Mouse (Mus musculus) small intestine, adult 2 months (tissue): ENCODE data around the gene Cdkn2aipnl.

Experiments used
- CTCF ChIP-seq: fragments of 200-500 bp; IDR thresholded peaks from 2 replicates; pipeline ENCODE4 v1.5.1; 2012; ENCODE audit warnings: low read depth, mild to moderate bottlenecking, control low read depth, inconsistent platforms, low read length, moderate library complexity, mixed read lengths; ENCODE audit not compliant: insufficient replicate concordance, insufficient read length; ENCODE audit errors: extremely low read depth
- POLR2A ChIP-seq: fragments of 200-500 bp; IDR thresholded peaks from 2 replicates; pipeline ENCODE4 v1.6.1; 2012; ENCODE audit warnings: low read depth, mild to moderate bottlenecking, control low read depth, inconsistent platforms, low read length, moderate library complexity

DNA sequence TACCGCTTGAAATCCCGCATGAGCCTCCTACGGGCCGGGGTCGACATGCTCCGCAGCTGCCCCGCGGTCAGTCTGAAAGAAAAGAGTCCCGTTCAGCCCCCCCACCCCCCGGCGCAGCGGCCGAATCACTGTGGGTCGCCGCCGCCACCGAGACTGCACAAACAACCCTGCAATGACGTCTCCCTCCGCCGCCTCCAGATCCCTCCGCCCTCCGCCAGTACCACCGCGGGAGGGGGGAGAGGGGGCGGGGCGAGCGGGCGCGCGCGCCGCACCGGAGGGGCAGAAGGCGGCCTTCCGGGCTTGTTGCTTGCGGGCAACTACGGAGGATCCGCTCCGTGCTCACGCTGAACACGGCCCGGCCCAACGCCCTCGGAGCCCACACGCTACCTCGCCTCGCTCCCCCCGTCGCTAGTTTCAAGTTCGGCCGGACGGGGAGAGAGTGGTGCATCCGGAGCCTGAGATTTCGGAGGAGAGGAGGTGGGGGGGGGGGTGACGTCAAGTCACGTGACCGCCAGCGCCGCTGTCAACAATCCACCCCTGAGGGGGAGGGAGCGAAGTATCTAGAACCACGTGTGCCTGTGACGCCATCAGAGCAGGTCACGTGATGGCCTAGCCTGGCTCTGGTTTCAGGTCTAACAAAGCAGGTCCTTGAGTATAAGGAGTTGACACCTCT, 33.0 kb downstream of the Cdkn2aipnl start, which contains the start of gene Ube2b:
- TF ChIP-seq CTCF (no peak), POLR2A (no peak; the same call in 1 of the 2 replicates)
